Mouse (Mus musculus) ovary, postnatal 10 days (tissue): ENCODE measurements around the gene Tbl3.

Source experiments
- DNase-seq: peaks from one replicate; pipeline ENCODE4 v3.0.0; 2022; ENCODE audit warnings: low spot score

Gene Tbl3

GRCm38 (mm10) chr17:24706982-24707800 lies at the start of gene Tbl3:
Gene Tbl3 (minus strand): TSS chr17:24707660.
- peak; percentile 89 for DNase-seq

DNA sequence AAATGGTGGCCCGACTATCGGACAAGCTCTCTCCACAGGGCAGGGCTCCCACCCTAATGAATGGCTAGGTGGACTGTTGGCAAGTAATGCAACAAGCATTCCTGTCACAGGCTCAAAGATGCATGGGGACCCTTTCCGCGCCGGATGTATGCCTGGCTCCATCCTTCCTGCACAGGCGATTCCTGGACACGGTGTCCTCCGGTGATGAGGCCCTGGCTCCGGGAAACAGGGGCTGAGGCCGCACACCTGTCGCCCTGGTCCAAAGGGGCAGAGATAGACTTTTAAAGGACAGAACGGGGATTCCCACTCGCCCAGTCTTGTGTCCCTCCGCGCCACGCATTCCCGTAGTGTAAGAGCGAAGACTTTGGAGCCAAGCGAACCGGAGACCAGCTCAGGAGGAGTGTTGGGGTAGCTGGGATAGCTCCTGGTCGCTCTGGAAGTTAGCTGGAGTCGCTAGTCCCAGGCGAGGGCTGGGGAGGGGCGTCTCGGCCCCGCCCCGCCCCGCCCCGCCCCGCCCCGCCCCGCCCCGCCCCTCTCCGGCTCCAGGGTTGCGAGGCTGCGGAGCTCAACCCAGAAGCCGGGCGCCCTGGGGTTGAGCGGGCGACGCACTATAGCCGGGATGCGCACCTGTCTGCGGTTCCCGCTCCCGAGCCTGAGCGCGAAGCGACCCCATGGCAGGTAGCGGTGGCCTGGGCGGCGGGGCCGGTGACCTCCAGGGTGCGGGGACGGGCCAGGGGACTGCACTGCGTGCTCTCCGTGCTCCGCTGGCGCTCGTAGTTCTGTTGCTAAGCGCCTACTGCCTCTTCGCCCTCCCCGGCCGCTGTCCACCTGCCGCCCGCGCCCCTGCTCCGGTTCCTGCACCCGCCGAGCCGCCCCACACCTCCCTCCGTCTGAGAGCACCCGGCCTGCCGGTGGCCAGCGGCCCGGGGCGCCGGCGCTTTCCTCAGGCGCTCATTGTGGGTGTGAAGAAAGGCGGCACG lies 45.2 kb upstream of the Tbl3 start, which contains the start of gene Hs3st6:
Gene Hs3st6 (plus strand): TSS at position 574 of the 980 bp plus-strand sequence.
- DNase-seq: no peak

DNA sequence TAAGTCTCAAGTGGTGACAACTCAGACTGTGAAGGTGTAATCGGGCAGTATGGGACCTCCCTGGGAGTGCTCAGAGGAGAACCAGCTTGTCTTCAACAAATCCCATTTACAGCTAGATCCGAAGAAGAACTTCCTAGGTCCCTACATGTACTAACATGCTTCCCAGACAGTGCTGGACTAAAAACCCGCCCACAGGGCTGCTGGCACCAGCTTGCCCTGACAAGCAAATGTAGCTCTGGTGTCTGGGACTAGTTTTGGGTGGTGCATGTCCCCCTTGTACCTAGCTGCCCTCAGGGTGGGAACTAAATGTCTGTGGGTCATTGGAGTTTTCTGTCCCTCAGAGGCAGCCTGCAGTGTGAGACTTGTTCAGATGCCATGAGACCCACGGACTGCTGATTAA lies 44.1 kb upstream of the Tbl3 start:
- no peak for DNase-seq

DNA sequence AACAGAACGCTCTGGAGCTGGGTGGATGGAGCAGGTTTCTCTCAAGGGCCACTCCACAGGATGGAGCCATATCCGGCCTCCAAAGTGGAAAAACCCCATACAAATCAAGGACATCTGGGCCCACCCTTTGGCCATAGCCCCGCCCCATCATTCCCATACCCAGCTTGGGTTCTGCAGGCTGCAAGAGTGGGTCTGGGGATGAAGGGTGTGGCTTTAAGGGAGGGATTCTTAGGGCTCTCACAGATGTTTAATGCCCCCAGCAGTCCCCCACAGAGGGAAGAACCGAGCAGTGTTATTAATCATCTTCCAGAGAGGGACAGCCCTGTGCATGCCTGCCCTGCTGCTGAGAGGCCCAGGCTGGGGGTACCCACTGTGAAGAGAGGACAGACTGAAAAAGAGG lies 39.5 kb upstream of the Tbl3 start:
- no peak for DNase-seq

GRCm38 (mm10) chr17:24745526-24746497 lies 38.4 kb upstream of the Tbl3 start:
- DNase-seq: peak; percentile 55

DNA sequence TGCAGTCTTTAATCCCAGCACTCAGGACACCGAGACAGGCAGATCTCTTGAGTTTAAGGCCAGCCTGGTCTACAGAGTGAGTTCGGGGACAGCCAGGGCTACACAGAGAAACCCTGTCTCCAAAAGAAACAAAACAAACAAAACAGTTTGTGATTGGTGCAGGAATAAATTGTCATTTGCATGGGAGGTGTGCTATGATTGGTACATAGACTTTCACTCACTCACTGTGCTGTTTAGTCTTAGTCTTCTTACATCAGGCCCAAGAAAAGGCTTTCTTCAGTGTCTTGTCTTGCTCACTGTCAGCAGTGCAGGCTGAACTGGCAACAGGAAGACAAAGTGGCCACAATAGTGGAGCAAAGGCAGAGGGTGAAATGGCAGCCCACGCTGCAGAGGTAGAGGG lies 36.9 kb upstream of the Tbl3 start:
- no peak for DNase-seq

- DNase-seq: no peak
Measured at GRCm38 (mm10) chr17:24743896-24744295, 36.4 kb upstream of the Tbl3 start.

GRCm38 (mm10) chr17:24742307-24742706 lies 34.8 kb upstream of the Tbl3 start:
- no peak for DNase-seq

DNA sequence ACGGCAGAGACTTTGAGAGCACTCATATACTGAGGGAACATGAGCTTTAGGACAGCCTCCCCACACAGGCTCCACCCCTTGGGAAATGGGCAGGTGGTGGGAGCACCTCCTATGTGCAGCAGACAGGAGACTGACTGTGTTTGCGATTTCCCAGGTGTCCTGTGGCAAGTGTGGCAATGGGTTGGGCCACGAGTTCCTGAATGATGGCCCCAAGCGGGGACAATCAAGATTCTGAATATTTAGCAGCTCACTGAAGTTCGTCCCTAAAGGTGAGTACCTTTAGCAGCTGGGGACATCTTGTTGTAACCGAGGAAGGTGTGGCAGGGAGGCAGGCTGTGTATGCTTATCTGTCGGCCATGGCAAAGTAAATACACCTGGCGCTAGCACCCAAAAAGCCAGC lies 32.5 kb upstream of the Tbl3 start:
- DNase-seq: no peak

DNA sequence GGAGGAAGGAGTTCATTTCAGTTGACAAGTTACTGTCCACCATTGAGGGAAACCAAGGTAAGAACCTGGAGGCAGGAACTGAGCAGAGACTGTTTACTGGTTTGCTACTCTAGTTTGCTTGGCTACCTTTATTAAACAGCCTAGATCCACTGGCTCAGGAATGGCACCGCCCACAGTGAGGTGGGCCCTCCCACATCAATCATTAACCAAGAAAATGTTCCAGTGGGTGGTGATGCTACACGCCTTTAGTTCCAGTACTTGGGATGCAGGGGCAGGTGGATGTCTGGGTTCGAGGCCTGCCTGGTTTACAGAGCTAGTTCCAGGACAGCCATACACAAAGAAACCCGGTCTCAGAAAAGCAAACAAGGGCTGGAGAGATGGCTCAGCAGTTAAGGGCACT lies 30.8 kb upstream of the Tbl3 start:
- DNase-seq: no peak

DNA sequence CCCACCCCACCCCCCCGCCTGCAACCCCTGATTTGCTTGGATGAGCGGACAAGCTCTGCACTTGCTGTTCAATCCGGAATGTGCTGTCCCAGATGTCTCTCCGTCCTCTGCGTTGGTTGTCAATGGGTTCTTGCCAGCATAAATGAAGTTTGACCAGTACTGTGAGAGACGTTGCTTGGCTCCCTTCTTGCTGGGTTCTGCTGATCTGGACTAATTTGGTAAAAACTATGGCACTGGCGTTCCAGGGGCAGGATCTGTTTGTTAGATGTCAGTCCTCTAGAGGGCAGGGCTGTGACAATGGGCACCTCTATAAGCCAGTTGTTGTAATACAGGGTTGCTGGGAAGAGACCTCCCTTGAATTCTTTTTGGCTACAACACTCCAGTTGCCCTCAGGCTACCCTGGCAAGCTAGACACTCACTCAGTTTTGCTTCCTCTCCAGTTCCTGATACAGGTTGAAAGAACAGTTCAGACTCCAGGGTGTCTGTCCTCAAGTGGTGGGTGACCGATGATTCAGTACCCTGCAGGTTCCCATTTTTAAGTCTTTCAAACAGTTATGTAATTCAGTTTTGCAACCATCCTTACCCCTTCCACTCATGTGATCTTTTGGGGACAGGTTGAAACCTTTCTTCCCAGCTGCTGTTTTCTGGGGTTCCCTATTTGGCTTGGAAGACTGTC lies 29.8 kb upstream of the Tbl3 start:
- no peak for DNase-seq

DNA sequence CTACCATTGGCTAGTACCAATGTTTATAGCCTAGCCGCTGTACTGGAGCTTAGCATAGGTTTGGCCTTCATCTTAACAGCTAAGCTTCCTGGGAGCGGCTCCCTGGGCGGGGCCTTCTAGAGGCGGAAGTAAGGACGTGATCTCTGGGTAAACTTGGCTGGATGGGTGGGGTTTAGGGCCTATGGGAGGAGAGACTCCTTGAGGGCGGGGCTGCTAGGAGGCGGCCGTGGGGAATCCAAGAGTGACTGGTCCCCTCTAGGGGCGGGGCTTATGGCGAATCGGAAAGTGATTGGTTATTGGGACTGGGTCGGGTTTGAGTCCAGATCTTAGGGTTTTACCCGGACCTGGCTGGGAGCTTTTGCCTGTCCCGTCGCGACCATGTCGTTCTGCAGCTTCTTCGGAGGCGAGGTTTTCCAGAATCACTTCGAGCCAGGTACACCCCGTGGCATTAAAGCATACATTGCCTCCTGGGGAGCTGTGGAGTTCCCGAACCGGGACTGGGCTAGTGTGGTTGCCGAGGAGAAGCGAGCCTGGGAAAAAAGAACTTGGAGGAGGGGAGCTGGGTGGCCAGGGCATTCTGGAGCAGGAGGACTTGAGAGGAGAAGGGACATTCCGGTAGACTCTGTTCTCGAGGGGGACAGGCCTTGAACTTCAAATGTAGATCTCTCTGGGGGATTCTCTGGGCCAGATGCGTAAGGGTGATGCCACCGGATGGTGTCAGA lies 29.0 kb upstream of the Tbl3 start, which contains the start of gene Msrb1:
Gene Msrb1 (plus strand): TSS at position 313 of the 722 bp plus-strand sequence.
- peak; percentile 79 for DNase-seq

GRCm38 (mm10) chr17:24735446-24735845 lies 28.0 kb upstream of the Tbl3 start:
- no peak for DNase-seq

GRCm38 (mm10) chr17:24734513-24734912 lies 27.1 kb upstream of the Tbl3 start:
- DNase-seq: no peak

- DNase-seq: no peak
Measured at GRCm38 (mm10) chr17:24733434-24734050, 26.1 kb upstream of the Tbl3 start.

DNA sequence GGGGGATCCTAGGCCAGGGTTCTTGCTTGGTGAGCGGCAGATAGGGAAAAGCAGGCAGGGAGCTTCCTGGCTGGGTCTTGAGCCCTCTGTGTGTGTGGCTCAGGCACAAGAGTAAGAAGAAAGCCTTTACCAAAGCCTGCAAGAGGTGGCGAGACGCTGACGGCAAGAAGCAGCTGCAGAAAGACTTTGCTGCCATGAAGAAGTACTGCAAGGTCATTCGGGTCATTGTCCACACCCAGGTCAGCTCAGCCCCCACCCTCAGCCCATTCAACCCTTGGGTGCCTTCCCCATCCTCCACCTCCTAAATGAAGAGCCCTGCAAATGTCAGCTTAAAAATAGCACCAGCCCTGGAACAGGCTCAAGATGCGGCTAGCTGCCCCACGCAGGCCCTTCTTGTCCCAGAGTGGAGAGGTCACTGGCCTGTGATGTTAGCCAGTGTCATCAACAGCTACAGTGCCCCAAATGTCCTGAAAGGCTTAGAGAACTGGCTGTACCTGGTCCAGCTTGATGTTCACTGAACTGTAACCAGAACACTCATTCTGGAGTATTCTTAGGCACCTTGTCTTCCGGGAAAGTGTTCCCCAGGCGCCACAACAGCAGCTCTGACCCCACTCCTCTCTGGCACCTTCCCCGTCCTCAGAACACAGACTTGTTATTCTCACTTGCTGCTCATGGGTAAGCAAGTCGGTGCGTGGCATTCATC lies 24.9 kb upstream of the Tbl3 start:
- no peak for DNase-seq

GRCm38 (mm10) chr17:24730787-24731186 lies 23.3 kb upstream of the Tbl3 start:
- no peak for DNase-seq

- DNase-seq: no peak
Measured at GRCm38 (mm10) chr17:24729067-24729466, 21.6 kb upstream of the Tbl3 start.

DNA sequence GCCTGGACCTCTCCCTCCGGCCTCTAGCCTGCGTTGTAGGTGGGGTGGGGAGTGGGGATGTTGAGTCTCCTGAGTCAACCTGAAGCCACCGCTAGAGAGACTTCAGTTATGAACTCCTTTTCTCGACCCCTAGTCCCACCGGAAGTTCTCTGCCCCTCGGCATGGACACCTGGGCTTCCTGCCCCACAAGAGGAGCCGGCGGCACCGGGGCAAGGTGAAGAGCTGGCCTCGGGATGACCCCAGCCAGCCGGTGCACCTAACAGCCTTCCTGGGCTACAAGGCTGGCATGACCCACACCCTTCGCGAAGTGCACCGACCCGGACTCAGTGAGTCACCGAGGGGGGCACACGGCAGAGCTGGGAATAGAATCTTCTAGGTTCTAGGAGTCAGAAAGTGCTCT lies 20.7 kb upstream of the Tbl3 start:
- no peak for DNase-seq
